Mouse (Mus musculus): ENCODE results near the gene Tnnc2. TPM values are rescaled to one million over a fixed set of nuclear protein-coding genes. Genes with fewer than 3 reads are reported as not detected.
A peak's percentile ranks its signal among the peaks of the same experiment; 100 is the strongest.
"Not testable (repeated sequence)": the region's sequence is repeated elsewhere in the genome, so short reads cannot be mapped to it uniquely, and the experiment has no call there.

The Tnnc2 gene
- polyA plus RNA-seq, 1 experiment = not detected

GRCm38 (mm10) chr2:164806614-164807013, 26.8 kb upstream of the Tnnc2 start:
- Histone ChIP-seq H3K4me3 (ENCODE audit: extremely low read depth, insufficient read depth, insufficient read length) (no peak overlapping the region), H3K36me3 (ENCODE audit: control insufficient read depth, insufficient read depth, low read length) (peaks cover 1% of the 10 kb centered on the region; the same call in 1 of the 2 replicates), H3K27ac (ENCODE audit: insufficient read depth, low read length) (no peak overlapping the region), H3K4me1 (ENCODE audit: control insufficient read depth, insufficient read depth, insufficient read length) (peaks cover 8% of the 10 kb centered on the region; the same call in 1 of the 2 replicates), H3K27me3 (ENCODE audit: control insufficient read depth, insufficient read depth, low read length) (no peaks in the 10 kb centered on the region)
- DNase-seq (ENCODE audit: low read depth in 1 of 2, low spot score in 2 of 2) = no peak
- 93% methylated on average over 7 of the region's 7 CpGs for WGBS
- TF ChIP-seq CTCF (IDR thresholded peaks at IDR 0.05; ENCODE audit: extremely low read depth, insufficient read depth, insufficient read length, insufficient replicate concordance) (no peak), POLR2A (IDR thresholded peaks at IDR 0.05; ENCODE audit: low read depth, low read length) (no peak)

GRCm38 (mm10) chr2:164805332-164805718, 25.6 kb upstream of the Tnnc2 start:
- Histone ChIP-seq H3K4me3 (ENCODE audit: extremely low read depth, insufficient read depth, insufficient read length) (peak overlapping the region; percentile 73), H3K27ac (ENCODE audit: insufficient read depth, low read length) (peak overlapping the region; percentile 89), H3K27me3 (ENCODE audit: control insufficient read depth, insufficient read depth, low read length) (no peaks in the 10 kb centered on the region), H3K36me3 (ENCODE audit: control insufficient read depth, insufficient read depth, low read length) (peaks cover 3% of the 10 kb centered on the region), H3K4me1 (ENCODE audit: control insufficient read depth, insufficient read depth, insufficient read length) (peaks cover 8% of the 10 kb centered on the region; the same call in 1 of the 2 replicates)
- 2% methylated on average over 21 of the region's 21 CpGs for WGBS
- no peak for DNase-seq (ENCODE audit: low read depth in 1 of 2, low spot score in 2 of 2)
- no peak for TF ChIP-seq CTCF (IDR thresholded peaks at IDR 0.05; ENCODE audit: extremely low read depth, insufficient read depth, insufficient read length, insufficient replicate concordance)
- no peak for TF ChIP-seq POLR2A (IDR thresholded peaks at IDR 0.05; ENCODE audit: low read depth, low read length)

- Histone ChIP-seq H3K36me3 (ENCODE audit: control insufficient read depth, insufficient read depth, low read length) (peaks cover 7% of the 10 kb centered on the region), H3K27ac (ENCODE audit: insufficient read depth, low read length) (peak within 1 kb of the TSS; percentile 89), H3K4me1 (ENCODE audit: control insufficient read depth, insufficient read depth, insufficient read length) (peaks cover 8% of the 10 kb centered on the region; the same call in 1 of the 2 replicates), H3K27me3 (ENCODE audit: control insufficient read depth, insufficient read depth, low read length) (no peaks in the 10 kb centered on the region), H3K4me3 (ENCODE audit: extremely low read depth, insufficient read depth, insufficient read length) (peak within 1 kb of the TSS; percentile 93)
- TF ChIP-seq CTCF (IDR thresholded peaks at IDR 0.05; ENCODE audit: extremely low read depth, insufficient read depth, insufficient read length, insufficient replicate concordance) (no peak), POLR2A (IDR thresholded peaks at IDR 0.05; ENCODE audit: low read depth, low read length) (peak; percentile 90)
- WGBS = 1% methylated on average over 47 of the region's 47 CpGs
- DNase-seq (ENCODE audit: low read depth in 1 of 2, low spot score in 2 of 2) = peak; percentile 96 to 98
These were observed 25.0 kb upstream of the Tnnc2 start, which contains the start of the genes Acot8 and Zswim3 for GRCm38 (mm10) chr2:164804533-164805331. TSS of gene Acot8 (minus strand) at chr2:164804882. TSS of gene Zswim3 (plus strand) at chr2:164805098.

- H3K36me3 ChIP-seq (ENCODE audit: control insufficient read depth, insufficient read depth, low read length) = peaks cover 12% of the 10 kb centered on the region
- DNase-seq (ENCODE audit: low read depth in 1 of 2, low spot score in 2 of 2) = no peak
- 74% methylated on average over 1 of the region's 1 CpGs for WGBS
- no peaks in the 10 kb centered on the region for H3K27me3 ChIP-seq (ENCODE audit: control insufficient read depth, insufficient read depth, low read length)
- no peak overlapping the region for H3K27ac ChIP-seq (ENCODE audit: insufficient read depth, low read length)
- H3K4me1 ChIP-seq (ENCODE audit: control insufficient read depth, insufficient read depth, insufficient read length) = peaks cover 8% of the 10 kb centered on the region; the same call in 1 of the 2 replicates
- H3K4me3 ChIP-seq (ENCODE audit: extremely low read depth, insufficient read depth, insufficient read length) = peak overlapping the region; percentile 93
- TF ChIP-seq CTCF (IDR thresholded peaks at IDR 0.05; ENCODE audit: extremely low read depth, insufficient read depth, insufficient read length, insufficient replicate concordance) = no peak
- TF ChIP-seq POLR2A (IDR thresholded peaks at IDR 0.05; ENCODE audit: low read depth, low read length) = no peak
These were observed 24.1 kb upstream of the Tnnc2 start for GRCm38 (mm10) chr2:164803921-164804313.

GRCm38 (mm10) chr2:164803201-164803920, 23.6 kb upstream of the Tnnc2 start:
- H3K4me1 ChIP-seq (ENCODE audit: control insufficient read depth, insufficient read depth, insufficient read length) = peaks cover 8% of the 10 kb centered on the region; the same call in 1 of the 2 replicates
- no peaks in the 10 kb centered on the region for H3K27me3 ChIP-seq (ENCODE audit: control insufficient read depth, insufficient read depth, low read length)
- H3K27ac ChIP-seq (ENCODE audit: insufficient read depth, low read length) = no peak overlapping the region
- no peak overlapping the region; the same call in 1 of the 2 replicates for H3K4me3 ChIP-seq (ENCODE audit: extremely low read depth, insufficient read depth, insufficient read length)
- 88% methylated on average over 16 of the region's 16 CpGs for WGBS
- DNase-seq (ENCODE audit: low read depth in 1 of 2, low spot score in 2 of 2) = no peak
- H3K36me3 ChIP-seq (ENCODE audit: control insufficient read depth, insufficient read depth, low read length) = peaks cover 11% of the 10 kb centered on the region
- TF ChIP-seq CTCF (IDR thresholded peaks at IDR 0.05; ENCODE audit: extremely low read depth, insufficient read depth, insufficient read length, insufficient replicate concordance) (no peak), POLR2A (IDR thresholded peaks at IDR 0.05; ENCODE audit: low read depth, low read length) (no peak)

- H3K4me3 ChIP-seq (ENCODE audit: extremely low read depth, insufficient read depth, insufficient read length) = no peak overlapping the region
- no peaks in the 10 kb centered on the region for H3K27me3 ChIP-seq (ENCODE audit: control insufficient read depth, insufficient read depth, low read length)
- H3K4me1 ChIP-seq (ENCODE audit: control insufficient read depth, insufficient read depth, insufficient read length) = peaks cover 8% of the 10 kb centered on the region; the same call in 1 of the 2 replicates
- no peak overlapping the region for H3K27ac ChIP-seq (ENCODE audit: insufficient read depth, low read length)
- DNase-seq (ENCODE audit: low read depth in 1 of 2, low spot score in 2 of 2) = no peak
- TF ChIP-seq CTCF (IDR thresholded peaks at IDR 0.05; ENCODE audit: extremely low read depth, insufficient read depth, insufficient read length, insufficient replicate concordance) = no peak
- TF ChIP-seq POLR2A (IDR thresholded peaks at IDR 0.05; ENCODE audit: low read depth, low read length) = no peak
- peaks cover 21% of the 10 kb centered on the region for H3K36me3 ChIP-seq (ENCODE audit: control insufficient read depth, insufficient read depth, low read length)
- 94% methylated on average over 13 of the region's 13 CpGs for WGBS
These were observed 20.7 kb upstream of the Tnnc2 start for GRCm38 (mm10) chr2:164800252-164801004.

- H3K4me1 ChIP-seq (ENCODE audit: control insufficient read depth, insufficient read depth, insufficient read length); H3K27me3 ChIP-seq (ENCODE audit: control insufficient read depth, insufficient read depth, low read length); DNase-seq (ENCODE audit: low read depth in 1 of 2, low spot score in 2 of 2); H3K4me3 ChIP-seq (ENCODE audit: extremely low read depth, insufficient read depth, insufficient read length); H3K27ac ChIP-seq (ENCODE audit: insufficient read depth, low read length): not testable (repeated sequence)
- H3K36me3 ChIP-seq (ENCODE audit: control insufficient read depth, insufficient read depth, low read length) = peaks cover 28% of the 10 kb centered on the region
- WGBS = 81% methylated on average over 6 of the region's 6 CpGs
These were observed 18.8 kb upstream of the Tnnc2 start for GRCm38 (mm10) chr2:164798554-164798953.

All from spleen, adult 2 months (tissue).